Mouse (Mus musculus): ENCODE data around the gene Narfl. TPM values are rescaled to one million over a fixed set of nuclear protein-coding genes. Genes with fewer than 3 reads are reported as not detected.

The Narfl gene
- total RNA-seq, 4 experiments from 2014 or later: 32.1 to 40.6 (median 37.2) TPM

DNA sequence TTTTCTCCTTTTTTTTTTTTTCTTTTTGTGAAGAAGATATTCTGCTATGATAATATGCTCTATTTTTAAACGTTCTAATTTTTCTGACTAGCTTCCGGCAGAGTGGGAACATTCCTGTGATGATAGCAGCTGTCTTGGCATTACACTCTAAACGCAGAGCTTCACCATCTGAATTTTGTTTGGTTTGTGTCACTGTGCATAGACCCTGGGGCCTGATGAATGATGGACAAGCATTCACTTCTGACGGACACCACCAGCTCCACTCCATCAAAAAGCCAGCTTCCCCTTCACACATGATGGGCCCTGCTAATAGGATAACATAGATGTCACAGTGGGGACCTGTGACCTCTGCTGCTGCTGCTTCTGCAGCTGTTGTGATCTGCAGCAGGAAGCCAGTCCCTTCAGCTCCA is 12.0 kb upstream of the Narfl start:
- DNase-seq (ENCODE audit: low spot score in 2 of 2): no peak

DNA sequence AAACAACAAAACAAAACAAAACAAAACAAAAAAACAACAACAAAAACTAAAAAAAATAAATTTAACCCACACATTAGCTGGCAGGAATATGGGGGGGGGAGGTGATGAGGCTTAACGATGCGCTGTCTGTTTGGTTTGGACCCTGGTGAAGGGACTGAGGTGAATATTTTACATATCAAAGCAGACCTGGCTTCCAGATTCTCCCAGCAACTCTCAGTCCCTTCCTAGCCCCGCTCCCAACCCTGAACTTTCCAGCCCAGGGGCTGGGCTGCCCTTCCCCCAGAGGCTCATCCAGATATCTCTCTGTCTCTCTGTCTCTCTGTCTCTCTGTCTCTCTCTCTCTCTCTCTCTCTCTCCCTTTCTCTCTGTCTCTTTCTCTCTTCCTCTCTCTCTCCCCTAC is 11.0 kb upstream of the Narfl start:
- no peak for DNase-seq (ENCODE audit: low spot score in 2 of 2)

DNA sequence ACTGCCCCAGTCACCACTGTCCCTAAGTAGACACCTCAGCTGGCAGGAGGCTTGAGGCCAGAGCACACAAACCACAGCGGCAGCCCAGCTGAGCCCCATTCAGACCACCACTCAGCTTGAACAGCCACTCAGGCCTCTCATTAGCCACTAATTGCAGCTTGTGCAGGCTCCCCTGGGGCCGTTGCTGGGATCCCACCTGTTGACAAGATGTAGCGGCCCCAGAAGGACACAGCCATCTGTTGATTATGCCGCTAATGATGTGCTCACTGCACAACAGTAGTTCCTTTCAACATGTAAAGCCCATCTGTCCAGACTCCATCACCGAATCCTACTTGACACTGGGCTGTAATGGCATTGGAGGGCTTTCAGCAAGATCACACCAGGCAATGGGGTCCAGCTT is 7.7 kb upstream of the Narfl start:
- DNase-seq (ENCODE audit: low spot score in 2 of 2): no peak

DNA sequence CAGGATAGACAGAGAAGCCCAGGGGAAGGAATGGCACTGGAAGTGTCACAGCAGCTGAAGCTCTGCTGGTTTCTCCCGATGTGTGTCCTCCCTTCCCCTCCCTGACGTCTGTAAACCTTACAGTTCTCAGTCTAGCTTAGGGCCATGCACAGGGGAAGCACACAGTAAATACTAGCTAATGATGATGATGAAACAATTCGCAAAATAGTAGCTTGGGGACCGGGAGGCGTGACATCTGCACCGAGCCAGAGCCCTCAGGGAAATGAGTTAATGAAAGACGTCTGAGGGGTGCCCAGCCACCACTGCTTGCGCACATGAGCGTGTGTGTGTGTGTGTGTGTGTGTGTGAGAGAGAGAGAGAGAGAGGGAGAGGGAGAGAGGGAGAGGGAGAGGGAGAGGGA is 4.2 kb upstream of the Narfl start:
- DNase-seq (ENCODE audit: low spot score in 2 of 2): no peak

DNA sequence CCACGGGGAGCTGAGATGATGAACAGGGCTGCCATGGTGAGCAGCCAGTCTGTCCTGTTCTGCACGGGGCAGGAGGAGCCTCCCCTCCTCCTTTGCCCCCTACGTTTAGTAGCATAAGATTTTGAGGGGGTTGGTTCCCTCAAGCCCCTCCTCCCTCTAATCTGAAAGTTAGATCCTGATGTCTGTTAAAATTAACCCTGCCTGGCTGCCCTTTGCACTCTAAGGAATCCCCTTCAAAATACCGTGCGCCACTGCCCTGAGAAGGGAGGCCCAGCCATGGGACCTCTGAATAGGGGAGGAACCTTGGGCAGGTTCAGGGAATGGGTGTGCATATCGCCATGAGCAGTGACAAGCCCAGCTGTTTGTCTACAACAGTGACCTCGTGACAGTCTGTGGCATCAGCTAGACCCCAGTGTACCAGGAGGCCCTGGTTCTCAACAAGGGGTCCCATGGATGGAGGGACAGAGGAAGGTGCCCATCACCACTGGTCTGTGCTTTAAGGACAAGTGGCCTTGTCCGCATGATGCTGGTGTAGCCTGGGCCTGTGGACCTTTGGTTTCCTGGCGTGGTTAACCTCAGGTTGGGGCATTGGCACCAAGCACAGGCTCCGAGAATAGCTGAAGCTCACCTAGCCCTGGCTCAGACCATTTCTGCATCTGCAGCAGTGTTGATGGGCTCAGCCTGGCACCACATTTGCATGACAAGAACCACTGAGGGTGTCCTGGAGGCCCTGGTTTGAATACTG is 1.9 kb downstream of the Narfl start:
- DNase-seq (ENCODE audit: low spot score in 2 of 2): no peak

DNA sequence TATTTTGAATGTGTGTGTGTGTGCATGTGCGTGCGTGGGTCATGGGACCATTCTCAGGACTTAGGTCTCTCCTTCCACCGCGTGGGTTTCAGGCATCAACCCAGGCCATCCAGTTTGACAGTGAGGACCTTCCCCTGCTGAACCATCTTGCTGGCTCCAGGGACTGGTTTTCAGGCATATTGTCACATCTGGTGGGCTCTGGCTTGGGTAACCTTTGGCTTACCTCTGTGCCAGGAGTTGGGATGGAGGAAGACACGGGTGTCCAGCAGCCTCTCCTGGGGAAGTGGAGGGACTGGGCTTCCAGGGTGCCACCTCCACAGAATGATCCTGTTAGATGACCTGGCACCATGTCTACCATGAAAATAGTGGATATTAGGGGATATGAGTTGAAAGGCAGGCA is 4.4 kb downstream of the Narfl start:
- no peak for DNase-seq (ENCODE audit: low spot score in 2 of 2)

DNA sequence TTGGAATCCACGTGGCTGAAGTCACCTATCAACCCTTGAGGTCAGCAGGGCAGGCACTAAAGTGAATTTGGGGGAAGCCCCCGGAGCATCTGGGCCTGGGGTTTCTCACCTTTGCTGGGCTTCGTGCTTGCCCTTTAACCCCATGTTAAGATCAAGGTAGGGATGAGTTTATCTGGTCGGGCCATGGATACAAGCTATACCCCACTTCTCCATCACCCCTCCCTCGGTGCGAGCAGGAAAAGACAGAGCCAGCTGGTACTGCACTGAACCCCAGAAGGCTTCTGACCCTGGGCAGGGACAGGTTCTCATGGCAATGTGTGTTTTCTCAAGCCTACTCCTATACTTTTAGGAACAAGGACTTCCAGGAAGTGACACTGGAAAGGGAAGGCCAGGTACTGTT is 7.8 kb downstream of the Narfl start:
- no peak for DNase-seq (ENCODE audit: low spot score in 2 of 2)

DNA sequence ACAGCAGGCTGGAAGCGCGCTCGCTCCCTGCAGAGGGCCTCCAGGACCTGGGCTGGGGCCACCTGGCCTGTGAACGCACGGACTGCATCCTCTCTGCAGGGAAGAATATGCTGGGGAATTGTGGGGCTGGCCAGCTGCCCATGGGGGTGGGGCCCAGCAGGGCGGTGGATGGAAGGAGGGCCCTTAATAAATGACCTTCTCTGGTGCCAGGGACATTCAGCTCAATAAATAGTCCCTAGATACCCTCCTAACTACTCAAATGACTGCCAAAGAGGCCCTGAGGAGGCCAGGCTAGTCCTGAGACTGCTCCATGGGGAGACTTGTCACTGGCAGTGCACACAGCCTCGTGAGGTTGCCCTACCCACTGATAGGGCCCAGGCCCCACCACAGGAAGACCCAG is 9.5 kb downstream of the Narfl start:
- no peak for DNase-seq (ENCODE audit: low spot score in 2 of 2)

DNA sequence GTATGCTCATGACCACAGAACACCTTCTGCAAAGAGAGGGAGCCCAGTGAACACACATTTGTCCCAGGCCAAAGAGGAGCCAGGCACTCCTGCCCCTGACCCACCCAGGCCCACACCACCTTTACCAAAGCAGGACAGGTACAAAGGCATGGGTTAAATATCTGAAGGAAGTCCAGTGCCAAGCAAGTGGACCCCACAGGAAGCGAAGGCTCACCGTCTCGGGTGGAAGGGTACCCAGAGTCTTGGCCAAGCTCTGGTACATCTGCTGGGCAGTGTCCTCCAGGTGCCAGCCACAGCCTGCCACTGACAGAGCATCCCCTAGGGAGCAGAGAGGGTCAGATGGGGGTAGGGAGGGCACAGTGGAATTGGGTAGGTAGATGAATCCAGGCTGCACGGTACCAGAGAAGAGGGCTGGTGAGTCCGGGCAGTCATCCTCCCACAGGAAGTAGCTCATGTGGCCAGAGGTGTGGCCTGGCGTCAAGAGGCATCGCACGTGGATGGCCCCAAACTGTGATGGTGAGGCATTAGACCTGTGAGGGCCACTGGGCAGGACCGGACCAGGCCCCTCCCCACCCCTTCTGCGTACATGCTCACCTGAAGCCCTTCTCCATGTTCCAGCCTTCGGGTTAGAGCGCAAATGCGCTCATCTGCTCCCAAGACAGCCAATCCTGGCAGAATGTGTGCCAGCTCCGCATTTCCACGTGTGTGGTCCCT is 10.4 kb downstream of the Narfl start:
- no peak for DNase-seq (ENCODE audit: low spot score in 2 of 2)

DNA sequence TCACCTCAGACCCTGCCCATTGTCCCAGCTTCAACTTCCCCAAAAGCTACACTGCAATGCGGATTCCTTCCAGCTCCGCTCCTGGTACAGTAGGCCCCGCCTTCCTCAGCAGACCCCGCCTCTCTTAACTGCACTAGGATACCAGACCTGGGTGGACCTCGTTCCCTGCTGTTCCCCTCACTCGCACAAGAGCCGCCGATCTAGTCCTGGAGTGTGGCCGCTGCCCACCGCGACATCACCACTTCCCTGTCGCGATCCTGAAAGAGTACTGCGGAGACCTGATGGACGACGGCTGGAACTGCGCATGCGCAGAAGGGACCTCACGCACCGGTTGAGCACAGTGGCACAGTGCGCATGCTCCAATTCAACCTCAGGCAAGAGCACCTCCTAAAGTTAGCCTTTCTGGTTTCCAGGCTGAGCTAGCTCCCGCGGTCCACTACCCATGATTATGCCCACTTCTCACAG is 11.7 kb downstream of the Narfl start, which contains the start of gene Haghl:
Gene Haghl (minus strand): TSS at position 393 of the 465 bp plus-strand sequence.
- peak; percentile 94 to 98 for DNase-seq (ENCODE audit: low spot score in 2 of 2)

DNA sequence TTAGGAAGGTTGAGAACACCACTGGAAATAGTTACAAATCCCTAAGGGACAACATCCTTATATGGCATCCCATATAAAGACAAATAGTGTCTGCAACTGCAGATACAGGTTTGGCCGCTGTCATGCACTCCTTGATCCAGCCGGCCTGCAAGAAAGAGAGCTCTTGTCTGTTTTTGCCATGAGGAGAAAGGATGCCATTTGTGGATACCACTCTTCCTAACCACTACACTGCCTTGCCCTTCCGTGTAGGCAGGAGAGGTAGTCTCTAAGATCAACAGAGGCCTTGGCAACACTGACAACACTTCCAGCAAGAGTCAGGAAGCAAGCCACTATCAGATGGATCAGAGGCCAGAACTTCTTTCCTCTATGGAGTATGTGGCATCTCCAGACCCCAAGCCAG is 12.7 kb downstream of the Narfl start, which contains the start of gene Ccdc78:
Gene Ccdc78 (plus strand): TSS at position 301 of the 400 bp plus-strand sequence.
- no peak for DNase-seq (ENCODE audit: low spot score in 2 of 2)

DNA sequence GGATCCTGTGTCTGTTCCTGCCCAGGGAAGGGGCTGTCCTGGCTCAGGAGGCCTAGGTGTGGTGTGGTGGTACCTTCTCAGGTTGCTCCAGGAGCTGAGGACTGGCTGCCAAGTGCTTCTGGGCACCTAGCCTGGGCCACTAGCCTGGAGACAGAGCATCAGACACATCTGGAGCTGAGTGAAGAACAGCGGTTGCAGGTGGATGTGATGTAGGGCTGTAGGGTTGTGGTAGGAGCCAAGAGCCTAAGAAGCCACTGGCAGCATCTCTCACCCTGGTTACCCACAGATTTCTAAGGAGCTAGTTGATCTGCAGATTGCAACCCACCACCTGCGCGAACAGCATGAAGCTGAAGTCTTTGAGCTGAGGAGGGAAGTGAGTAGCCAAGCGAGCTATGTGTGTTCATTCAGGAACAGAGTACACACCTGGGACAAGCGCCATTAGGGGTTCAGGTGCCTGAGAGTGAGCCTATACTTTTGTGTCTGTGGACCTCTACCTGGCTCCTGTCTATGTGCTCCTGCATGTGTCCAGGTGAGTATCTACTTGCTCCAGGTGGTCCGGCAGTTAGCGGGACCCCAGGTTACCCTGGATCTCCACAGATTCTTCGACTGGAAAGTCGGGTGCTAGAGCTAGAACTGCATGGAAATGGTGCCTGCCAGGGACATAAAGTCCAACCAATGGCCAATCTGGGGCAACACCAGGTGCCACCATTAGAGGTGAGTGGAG is 13.4 kb downstream of the Narfl start:
- DNase-seq (ENCODE audit: low spot score in 2 of 2): no peak

DNA sequence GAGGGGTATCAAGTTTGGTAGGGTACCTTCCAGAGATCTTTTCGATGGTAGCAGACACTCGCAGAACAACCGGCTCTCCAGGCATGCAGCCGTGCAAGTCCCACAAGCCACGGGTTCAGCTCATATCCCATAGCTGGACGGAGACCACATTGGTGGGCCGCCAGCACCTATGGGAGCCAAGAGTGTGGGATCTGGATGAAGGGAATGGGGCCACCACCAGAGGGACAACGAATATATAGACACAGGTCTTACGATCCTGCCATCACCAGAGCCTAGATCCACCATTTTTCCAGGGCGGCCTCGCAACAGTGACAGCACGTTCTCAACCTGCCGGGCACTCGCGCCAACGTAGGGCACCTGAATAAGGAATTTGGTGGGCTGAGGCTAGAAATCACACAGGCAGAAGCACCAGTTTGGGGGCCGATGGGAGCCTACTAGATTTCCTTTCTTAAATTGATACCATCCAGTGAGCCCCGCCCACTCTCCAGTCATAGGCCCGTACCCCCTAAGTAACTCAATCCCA is 17.8 kb downstream of the Narfl start:
- DNase-seq (ENCODE audit: low spot score in 2 of 2): no peak

DNA sequence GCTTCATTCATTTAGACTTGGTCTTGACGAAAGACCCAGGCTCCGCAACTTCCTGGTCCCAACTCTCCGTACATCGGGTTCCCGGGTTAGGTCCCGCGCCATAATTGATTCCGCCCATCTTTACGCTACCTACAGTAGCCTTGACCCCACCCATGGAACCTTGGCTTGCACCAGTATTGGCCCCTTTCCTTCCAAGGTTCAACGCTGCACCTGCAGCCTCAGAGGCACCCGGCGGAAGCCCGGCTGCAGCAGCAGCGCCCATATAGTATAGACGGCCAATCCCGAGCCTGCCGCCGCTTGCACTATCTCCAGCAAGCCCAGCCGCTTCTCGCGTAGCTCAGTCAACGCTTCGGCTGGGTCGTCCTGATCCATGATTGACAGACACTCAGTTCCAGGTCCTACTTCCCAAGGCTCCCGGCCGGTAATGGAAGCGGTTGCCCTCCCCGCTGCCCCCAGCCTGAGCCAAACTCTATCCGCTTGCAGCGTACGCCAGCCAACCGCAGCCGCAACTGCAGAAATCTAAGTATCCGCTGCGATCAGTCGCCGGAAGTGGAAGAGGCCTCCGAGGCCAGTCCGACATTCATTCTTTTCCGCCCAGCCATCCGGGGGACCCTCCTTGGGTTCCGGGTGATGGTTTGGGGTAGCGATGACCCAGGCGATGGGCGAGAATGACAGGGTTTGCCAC is 18.4 kb downstream of the Narfl start:
- peak; percentile 70 to 85 for DNase-seq (ENCODE audit: low spot score in 2 of 2)

DNA sequence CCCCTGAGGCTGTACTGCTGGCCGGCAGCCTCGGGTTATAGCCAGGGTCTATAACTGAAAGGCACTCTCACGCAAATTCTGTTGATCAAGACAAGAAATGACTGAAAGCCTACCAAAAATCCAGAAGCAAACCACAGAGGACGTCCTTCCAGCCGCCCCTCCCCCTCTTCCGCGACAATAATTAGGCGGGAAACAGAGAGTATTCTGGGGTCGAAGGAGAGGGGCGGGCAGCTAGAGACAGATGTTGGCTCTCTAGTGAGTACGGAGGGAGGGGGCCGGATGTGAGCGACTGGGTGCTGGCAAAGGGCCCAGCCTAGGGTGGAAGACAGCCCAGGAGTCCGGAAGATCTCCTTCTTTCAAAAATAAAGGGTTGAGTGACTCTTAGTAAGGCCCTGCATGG is 19.0 kb downstream of the Narfl start, which contains the start of gene Fam173a:
Gene Fam173a (minus strand): TSS at position 287 of the 400 bp plus-strand sequence.
- DNase-seq (ENCODE audit: low spot score in 2 of 2): peak in 1 of 2 experiments; percentile 68

DNA sequence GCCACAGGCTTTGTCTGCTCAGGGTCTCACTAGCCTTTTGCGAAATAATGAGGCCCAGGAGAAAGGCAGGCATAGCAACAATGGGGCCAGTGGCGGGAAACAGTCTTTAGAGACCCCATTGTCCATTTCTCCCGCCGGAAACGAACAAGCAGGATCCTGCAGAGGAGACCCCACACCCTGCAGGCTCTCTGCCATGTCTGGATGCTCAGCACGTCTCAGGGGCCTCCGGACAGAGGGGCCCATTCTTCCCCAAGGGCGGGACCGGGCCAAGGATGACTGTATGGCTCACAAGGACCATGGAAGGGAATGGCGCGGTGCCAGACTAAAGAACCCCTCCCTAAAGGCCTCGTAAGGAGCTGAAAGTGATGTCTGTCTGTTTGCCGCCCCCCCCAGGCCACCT is 20.6 kb downstream of the Narfl start:
- DNase-seq (ENCODE audit: low spot score in 2 of 2): no peak

DNA sequence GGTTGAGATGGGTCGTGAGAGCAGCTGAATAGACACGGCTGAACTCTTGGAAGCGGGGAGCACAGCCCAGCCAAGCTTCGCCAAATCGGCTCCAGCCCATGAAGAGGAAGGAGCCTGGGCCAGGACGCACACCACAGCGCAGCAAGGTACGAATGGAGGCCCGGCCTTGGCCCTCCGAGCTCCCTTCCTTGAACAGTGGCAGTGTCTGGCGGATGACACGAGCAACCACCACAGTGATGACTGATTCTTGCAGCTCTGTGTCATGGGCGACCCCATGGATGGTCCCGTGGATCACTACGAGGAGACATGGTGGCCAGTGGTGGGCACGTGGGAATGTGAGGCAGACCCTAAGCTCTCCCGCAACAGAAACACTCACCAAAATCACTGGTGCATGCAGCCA is 21.4 kb downstream of the Narfl start:
- no peak for DNase-seq (ENCODE audit: low spot score in 2 of 2)

DNA sequence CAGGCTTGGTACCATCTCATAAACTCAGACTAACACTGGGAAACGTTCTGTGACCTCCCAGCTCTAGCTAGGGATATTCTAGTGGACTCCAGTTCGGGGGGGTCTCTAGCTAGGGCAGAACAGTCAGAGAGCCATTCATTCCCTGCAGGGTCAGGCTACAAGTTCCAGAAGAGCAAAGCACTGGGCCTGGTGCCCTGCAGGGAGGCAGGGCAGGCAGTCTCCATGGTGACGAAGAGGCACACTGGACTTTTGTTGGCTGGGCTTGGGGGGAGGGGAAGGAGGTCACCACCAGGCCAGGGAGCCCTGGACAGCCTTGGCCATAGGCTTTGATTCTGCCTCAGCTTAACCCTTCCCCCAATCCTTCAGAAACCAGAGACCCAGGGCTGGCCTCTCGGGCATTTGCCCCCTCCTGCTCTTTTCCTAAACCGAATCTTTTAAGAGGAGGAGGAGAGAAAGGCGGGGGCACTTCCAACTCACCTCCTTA is 22.1 kb downstream of the Narfl start, which contains the start of gene AC134908.4:
Gene AC134908.4 (minus strand): TSS at position 51 of the 484 bp plus-strand sequence.
- peak in 1 of 2 experiments; percentile 87 for DNase-seq (ENCODE audit: low spot score in 2 of 2)

DNA sequence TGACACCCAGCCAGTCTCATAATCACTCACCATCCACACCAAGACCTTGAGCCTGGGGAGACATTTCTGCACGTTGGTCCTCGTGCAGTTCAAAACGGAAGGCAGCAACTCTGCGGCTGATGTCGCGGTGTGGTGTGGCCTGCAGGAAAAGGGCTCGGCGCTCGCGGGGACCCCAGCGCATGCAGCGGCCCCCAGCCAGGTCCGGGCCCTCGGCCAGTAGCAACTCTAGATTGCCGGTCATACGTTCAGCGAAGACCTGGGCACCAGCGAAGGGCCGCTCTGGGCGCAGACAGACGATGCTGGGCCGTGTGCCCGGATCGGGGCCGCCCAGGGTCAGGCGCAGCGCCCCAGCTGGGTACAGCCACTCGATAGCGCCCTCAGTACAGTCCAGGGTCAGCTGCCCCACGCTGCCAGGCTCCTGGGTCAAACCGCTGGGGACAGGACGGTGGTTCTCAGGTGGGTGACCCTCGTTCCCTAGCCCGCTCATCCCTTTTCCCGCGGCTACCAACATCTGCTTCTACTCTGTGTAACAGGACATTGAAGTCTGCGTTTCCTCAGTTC is 22.7 kb downstream of the Narfl start:
- no peak for DNase-seq (ENCODE audit: low spot score in 2 of 2)

DNA sequence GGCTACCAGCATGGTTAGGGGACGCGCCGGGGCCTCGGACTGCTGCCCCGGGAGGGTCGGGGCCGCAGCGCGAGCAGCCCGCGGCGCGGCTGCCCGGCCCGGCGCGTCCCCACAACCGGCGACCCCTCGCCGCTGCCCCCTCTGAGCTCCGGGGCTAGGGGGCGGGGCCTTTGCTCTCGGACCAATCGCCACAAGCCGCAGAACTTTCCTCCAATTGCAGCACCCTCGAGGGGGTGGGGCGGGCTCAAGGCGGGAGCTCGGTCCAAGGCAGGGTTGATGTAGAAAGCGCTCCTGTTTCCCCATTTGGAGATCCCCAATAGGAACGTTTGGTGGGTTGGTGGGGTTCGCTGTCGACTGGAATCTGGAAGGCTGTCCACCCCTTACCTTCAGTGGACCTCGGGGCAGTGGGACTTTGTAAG is 23.4 kb downstream of the Narfl start, which contains the start of gene Metrn:
Gene Metrn (minus strand): TSS at position 186 of the 419 bp plus-strand sequence.
- DNase-seq (ENCODE audit: low spot score in 2 of 2): peak in 1 of 2 experiments; percentile 68
